Mouse (Mus musculus) brain, embryonic 14.5 days (tissue): ENCODE results near the gene Dnttip2.

Experiments used
- CTCF ChIP-seq: fragments of 200-500 bp; IDR thresholded peaks from 2 replicates; pipeline ENCODE4 v1.5.1; 2012; ENCODE audit warnings: inconsistent platforms, mild to moderate bottlenecking, moderate library complexity, borderline replicate concordance; ENCODE audit not compliant: insufficient read depth, insufficient read length; ENCODE audit errors: extremely low read depth
- POLR2A ChIP-seq: fragments of 200-500 bp; IDR thresholded peaks from 2 replicates; pipeline ENCODE4 v1.6.1; 2012; ENCODE audit warnings: mild to moderate bottlenecking, inconsistent platforms, borderline replicate concordance; ENCODE audit not compliant: poor library complexity, insufficient read depth, insufficient read length, severe bottlenecking; ENCODE audit errors: extremely low read depth

GRCm38 (mm10) chr3:122291828-122292227 lies 17.6 kb downstream of the Dnttip2 start:
- no peak for TF ChIP-seq POLR2A
- TF ChIP-seq CTCF: no peak
